Mouse (Mus musculus) cerebellum, postnatal 4 days (tissue): Measurements from ENCODE around the gene Ccdc137.
"Not testable (repeated sequence)": the region's sequence is repeated elsewhere in the genome, so short reads cannot be mapped to it uniquely, and the experiment has no call there.

ENCODE experiments used
- DNase-seq, 2 experiments: peaks; one replicate each; pipeline ENCODE4 v3.0.0; 2022; ENCODE audit warnings: low spot score in 2 of 2, mixed read lengths in 1 of 2

Gene Ccdc137

DNA sequence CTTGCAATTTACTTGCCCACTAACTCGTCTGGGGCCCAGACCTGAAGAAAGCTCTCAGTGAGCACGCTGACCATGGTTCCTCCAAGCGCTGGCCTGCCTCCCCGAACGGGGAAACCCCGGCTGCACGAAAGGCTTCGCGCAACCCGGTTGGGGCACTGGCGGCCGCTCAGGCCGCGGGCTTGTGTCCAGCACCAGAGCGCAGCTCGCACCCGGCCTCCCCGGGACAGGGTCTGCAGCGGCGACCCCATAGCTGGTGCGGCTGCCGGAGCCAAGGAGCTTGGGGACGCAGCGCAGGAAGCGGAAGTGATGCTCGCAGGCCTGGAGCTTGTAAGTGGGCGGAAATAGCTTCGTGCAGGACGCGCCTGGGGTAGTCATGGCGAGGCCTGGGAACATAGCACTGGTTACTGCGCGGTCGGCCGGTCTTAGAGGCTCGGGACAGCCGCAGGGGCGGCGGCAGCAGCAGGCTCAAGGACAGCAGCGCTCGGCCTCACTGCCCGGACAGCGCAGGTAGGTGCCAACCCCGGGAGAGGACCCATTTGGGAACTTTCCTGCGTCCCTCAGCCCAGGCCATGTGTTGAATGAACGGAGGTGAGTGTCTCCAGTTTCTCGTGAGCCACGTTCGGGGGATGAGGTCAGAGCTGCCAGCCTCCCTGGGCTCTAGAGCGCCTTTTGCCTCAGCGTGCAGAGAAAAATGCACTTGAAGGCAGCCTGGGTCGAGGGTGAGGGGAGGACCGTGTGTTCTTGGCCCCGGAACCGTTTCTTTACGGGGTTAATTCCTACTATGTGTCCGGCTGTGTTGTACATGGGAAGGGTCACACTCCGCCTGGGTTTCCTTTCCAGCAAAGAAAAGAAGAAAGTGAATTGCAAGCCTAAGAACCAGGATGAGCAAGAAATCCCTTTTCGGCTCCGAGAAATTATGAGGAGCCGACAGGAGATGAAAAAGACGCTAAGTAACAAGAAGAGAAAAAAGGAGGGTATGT is at the start of gene Ccdc137, which contains the start of gene Oxld1:
Gene Ccdc137, plus strand, starts transcription at position 344 of the 980 bp plus-strand sequence.
Gene Oxld1, minus strand, starts transcription at position 297 of the 980 bp plus-strand sequence.
- peak; percentile 51 to 72 for DNase-seq

DNA sequence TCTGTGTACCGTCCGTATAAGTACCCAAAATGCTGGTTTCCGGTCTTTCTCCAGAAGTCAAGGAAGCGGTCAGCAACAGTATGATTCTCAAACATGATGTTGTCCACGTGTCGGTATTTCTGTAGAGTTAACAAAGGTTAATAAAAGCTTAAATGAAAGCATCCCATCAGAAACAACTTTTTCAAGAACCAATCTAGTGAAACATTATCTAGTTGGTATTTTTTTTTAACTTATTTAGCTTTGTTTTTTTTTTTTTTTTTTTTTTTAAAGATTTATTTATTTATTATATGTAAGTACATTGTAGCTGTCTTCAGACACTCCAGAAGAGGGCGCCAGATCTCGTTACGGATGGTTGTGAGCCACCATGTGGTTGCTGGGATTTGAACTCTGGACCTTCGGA is 44.3 kb upstream of the Ccdc137 start:
- DNase-seq = not testable (repeated sequence)

DNA sequence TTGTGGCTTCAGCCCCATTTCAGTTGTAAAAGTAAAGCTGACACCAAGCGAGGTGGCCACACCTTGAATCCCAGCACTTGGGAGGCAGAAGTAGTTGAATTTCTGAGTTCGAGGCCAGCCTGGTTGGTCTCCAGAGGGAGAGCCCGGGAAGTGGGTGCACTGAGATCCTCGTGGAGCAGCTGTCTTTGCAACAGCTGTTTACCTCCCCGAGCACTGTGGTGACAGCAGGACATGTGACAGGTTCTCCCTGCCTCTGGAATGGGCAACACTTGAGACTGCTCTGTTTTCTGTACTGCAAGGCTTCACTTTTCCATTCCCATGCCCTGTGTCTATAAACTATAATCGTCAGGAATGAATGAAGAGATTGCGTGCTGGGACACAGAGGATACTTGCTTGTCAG is 40.1 kb upstream of the Ccdc137 start:
- no peak for DNase-seq

DNA sequence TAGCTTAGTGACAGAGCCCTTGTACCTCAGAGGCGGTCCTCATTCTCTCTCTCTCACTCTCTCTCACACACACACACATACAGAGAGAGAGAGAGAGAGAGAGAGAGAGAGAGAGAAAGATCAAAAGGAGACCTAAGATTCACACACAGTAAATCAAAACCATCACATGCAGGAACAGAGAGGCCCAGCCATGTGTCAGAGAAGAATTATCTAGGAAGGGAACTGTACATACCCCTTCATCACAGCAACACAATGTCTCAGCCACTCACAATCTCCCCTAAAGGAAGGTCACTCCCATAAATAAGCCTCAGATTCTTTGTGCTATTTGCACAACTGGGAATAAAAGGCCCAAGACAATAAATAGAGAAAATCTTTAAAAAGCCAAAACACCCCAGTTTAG is 39.3 kb upstream of the Ccdc137 start:
- no peak for DNase-seq

DNA sequence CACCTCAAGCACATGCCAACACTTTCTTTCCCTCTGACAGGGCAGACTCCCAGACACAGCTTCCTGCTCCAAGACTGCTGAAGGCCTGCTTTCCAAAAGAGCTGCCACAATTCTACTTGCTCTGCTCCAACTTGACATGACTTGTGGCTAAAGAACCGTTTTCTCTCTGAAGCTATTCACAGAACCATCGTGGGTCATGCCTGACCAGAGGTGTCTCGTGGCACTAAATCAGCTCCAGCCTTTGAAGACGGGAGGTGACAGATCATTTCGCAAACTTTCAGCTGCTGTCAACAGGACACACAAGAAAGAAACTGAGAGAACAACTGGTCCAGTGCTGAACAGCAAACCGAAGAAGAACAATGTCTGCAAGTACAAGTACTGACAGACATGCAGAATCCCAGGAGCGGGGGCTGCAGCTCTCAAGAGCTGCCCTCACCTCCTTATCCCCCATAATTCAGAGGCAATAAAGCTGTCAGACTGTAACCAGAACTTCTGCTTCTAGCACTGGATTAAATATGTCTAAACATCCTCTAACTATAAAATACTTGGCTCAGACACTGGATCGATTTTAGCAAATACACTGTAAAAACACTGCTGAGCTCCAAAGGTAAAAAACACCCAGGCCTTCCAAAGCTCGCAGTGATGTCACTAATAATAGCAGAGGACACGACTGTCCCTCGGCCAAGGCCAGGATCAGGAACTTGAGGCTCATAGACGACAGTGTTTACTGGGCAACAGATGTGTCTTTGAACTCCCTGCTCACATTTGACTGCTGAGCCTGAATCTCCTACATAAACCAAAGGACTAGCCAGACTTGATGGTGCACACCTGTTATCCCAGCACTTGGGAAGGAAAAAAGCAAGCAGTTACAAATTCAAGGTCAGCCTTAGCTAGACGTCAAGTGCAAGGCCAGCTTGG is 35.0 kb upstream of the Ccdc137 start:
- no peak for DNase-seq

DNA sequence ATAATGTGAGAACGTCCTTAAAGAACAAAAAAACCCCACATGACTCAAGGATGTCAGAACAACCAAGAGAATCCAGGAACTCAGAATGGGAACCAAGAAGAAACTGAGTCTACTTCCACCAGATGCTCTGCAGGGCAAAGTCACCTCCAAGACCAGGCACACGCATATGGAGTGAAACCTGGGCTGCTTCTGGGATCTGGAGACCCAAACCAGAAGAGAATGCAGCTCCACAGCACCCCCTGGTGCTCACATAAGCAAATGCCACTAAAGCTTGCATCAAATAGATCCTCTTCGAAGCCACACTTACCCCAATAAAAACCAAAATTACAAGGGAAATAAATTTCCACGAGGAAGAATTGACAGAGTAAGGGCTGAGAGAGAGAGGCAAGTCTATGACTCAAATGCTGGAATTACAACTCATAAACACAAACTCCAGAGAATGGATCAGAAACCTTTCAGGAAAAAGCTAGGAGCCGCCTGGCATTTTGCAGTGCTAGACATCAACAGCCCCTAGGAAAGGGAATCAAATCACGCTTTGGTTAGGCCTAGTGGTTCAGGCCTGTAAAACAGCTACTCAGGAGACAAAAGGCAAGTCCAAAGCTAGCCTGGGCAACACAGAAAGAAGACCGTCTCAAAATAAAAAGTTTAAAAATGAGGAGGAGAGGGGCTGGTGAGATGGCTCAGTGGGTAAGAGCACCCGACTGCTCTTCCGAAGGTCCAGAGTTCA is 34.2 kb upstream of the Ccdc137 start:
- peak in 1 of 2 experiments; percentile 69 for DNase-seq

DNA sequence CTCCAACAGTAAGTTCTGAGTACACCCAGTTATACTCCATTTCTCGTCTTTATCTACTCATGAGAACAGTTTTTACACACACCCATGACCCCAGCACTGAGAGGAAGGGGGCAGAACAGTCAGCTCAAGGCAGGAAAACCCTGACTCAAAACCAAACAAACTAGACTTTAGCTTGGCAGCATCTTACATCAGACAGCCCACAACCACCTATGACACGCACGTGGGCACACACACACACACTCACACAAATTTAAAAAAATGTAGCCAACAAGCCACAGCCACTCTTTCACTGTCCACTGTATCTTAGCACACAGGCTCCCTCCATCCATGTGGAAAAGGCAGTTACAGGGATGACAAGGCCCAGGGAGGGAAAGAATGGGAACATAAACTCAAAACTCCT is 31.2 kb upstream of the Ccdc137 start:
- no peak for DNase-seq

DNA sequence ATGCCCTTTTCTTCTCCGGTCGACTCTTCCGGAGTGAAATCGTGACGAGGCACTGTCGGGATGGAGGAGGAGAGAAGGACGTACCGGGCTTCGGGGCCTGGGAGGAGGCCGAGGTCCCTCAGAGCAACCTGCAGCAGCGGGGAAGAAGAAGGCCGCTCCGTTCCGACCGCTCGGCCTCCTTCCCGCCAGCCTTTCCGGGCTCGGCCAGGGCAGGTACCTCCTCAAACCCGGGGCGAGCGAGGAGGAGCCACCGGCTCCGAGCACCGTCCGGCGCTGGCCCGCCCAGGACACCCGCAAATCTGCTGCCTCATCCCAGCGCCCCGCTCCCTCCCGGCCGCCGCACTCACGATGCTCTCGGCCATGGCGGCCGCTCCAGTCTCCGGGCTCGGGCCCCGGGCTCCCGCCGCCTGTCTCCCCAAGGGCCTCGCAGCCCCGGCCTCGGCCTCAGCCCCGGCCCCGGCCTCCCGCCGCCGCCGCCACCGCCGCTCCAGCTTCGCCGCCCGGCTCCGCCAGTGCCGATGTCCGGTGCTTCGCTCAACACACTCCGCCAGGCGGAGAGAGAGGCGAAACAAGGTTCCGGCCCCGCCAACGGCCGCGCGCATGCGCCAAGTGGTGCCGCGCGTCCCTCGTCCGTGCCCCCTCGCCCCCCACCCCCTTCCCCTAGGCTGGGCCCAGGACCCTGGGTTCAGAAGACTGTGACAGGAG is 20.6 kb upstream of the Ccdc137 start, which contains the start of gene Nploc4:
Gene Nploc4, minus strand, starts transcription at position 557 of the 705 bp plus-strand sequence.
- peak; percentile 82 to 92 for DNase-seq

DNA sequence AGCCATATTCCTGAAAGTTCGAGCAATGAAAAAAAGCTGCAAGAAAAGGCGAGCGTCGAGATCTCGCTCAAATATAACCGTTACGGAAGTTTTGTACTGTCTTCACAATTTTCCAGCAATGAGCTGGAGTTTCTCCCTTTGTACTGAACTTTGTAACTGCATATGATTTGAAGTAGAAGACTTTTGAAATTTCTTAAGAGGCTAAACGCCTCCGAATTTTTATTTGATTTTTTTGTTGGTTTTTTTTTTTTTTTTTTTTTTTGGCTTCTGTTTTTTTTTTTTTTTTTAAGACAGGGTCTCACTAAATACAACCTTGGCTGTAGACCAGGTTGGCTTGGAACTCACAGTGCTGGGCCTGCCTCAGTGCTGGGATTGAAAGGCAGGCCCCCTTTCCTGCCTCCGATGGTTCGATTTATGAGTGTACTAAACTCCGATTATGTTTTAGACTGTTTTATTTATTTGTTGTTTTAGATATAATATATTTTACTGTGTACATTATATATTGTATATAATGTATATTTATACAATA is 20.0 kb upstream of the Ccdc137 start:
- no peak for DNase-seq

DNA sequence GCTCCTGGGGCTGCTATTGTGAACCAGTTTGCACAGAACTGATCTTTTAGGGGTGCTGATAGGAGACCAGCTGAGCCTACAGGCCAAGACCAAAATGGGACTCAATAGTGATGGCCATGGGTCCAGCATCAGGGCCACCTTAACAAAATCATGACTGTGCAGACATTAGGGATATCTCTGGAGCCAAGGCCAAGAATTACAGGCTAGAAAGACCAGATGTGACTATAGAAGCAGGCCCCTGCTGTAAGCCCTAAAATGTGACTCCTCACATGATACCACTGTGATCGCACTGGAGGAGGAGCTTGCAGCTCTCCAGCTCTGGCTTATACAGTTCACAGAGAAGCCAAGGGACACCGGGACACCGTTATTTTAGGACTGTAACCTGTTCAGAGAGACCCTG is 15.6 kb upstream of the Ccdc137 start, which contains the start of gene Tspan10:
Gene Tspan10, plus strand, starts transcription at position 301 of the 400 bp plus-strand sequence.
- no peak for DNase-seq

DNA sequence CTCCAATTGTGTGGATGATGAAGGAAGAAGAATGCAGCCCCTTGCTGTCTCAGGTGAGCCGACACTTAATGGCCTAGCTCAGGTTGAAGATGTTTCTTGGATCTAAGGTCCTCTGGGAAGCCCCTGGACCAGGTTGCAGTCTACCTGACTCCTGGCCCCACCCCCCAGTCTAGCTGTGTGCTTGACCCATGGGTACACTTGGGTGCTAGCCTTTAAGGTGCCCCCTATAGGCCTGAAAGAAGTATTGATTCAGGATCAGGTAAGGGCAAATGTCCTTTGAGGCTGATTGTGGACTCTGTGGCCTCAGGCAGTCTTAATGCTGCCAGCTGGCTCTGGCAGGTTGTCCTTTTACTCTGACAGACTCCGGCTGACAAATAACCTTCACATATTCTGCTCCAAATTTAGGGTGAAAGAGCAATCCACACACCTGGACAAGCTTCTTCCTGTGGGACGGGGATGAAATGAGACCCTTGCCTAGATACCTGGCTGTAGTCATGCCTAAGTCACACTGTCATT is 15.1 kb upstream of the Ccdc137 start:
- DNase-seq = no peak

DNA sequence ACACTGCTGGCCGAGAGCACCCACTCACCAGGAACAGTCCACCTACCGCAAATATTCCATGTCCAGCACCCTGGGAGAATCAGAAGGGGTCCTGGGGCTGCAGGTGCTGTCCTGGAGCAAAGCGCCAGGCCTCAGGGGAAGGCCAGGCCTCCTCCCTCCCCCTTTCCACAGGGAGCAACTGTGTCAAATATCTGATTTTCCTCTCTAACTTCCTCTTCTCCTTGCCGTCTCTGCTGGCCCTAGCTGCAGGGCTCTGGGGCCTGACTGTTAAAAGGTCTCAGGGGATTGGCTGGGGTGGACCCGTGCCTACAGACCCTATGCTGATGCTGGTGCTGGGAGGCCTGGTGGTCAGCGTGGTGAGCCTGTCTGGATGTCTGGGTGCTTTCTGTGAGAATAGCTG is 13.8 kb upstream of the Ccdc137 start:
- no peak for DNase-seq

DNA sequence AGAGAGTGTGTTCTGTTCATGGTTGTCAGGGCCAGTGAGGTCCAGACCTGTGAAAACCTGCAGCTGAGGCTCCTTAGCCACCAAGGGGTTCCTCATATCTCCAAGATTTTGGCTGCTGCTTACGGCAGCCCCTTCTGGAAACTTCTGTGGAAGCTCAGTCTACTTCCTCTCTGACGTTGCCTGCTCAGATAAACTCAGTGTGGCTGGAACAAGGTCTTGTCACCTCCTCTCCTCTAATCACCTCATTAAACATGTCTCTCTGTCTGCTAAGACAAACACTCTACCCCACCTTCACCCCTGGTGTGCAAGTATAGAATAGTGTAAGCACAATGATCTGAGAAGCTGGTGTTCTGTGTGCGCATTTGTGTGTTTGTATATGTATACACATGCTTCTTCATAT is 12.4 kb upstream of the Ccdc137 start:
- no peak for DNase-seq

DNA sequence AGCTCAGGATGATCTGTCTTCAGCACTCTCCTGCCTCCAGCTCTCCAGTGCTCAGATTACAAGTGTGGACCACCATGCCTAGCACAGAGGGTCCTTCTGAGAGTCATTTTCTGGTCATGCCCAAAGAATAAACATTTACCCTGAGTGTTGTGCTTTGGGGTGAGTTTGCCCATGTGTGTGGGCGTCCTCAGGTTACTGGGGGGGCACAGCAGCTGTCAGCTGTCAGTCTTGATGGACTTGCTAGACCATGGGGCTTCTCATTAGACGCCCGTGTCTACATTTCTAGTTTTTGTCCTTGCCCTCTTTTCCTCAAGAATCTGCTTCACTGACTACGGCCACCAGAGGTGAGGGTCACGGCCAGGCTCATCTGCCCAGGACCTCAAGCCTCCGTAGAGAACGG is 10.7 kb upstream of the Ccdc137 start:
- no peak for DNase-seq

DNA sequence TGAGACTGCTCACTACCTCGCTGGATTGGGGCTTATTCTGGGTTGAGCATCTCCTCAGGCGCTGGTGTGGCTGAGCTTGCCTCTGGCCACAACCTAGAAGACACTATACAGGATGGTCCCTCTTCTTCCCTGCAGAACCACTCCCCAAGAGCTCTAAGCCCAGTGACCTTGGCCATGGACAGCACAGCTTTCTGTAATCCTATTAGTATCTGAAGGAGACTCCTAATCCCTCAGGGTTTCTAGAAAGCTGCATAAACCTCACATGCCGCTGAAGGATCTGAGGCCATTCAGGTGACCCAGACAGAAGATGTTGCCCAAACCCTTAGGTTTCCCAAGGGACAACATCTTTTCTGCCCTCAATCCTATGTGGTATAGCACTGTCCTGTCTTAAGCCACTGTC is 5.7 kb upstream of the Ccdc137 start:
- no peak for DNase-seq

DNA sequence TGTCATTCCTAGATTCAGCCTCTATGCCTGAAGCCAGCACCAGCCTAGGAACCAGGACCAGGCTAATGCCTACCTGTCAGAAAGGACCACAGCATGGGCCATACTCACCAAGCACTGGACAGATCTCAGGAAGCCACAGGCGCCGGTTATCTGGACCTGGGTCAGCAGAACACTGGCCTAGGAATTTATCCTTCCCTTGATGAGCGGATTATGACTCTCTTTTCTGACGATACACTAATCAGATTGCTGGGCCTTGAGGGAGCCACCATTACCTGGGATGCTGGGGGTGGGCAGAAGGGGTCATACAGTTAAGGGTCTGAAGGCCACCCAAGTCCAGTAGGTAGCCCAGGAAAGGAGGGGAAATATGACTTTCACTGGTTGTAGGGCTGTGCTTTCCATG is 4.6 kb upstream of the Ccdc137 start, which contains the start of gene Pde6g:
Gene Pde6g, minus strand, starts transcription at position 195 of the 400 bp plus-strand sequence.
- DNase-seq = no peak

DNA sequence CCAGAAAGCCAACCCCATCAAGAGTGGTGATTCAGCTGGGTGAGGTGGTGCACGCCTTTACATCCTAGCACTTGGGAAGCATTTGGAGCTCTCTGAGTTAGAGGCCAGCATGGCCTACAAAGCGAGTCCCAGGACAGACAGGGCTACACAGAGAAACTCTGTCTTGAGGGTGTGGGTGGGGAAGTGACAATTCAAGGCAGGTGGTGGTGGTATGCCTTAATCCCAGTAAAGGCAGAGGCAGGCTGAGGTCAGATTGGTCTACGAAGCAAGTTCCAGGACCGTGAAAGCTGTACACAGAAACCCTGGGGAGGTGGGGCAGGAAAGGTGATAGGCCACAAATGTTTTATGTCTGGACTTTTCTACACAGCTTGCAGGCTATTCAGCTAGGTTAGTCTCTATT is 3.0 kb upstream of the Ccdc137 start:
- DNase-seq = no peak

DNA sequence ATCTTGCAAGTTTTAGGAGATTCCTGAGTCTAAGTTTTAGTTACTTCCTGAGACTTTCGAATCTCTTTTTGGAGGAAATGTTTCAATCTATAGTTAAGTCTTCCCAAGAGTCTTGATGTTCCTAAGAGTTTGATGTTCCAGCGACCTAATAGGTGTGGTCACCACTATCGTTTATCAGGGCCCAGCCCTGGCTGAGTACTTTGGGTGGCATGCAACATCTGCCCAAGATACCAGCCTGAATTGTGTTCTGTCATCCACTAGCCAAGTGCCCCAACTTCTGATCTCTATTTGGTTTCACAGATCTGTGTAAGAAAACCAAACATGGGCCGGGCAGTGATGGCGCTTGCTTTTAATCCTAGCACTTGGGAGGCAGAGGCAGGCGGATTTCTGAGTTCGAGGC is 2.5 kb upstream of the Ccdc137 start:
- DNase-seq = no peak

DNA sequence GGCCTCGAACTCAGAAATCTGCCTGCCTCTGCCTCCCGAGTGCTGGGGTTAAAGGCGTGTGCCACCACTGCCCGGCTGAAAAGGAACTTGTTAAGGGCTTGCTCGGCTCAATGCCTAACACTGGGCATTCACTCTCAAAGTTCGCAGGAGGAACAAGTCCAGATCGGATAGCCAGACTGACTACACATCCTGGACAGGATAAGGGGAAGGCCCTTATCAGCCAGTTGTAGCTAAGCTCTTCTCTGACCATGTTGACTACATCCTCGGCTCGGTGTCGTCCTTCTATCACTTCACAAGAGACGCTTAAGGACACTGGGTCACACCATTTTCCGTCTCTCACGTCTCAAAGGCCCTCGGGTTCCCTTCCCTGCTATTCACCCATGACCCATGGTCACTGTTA is 545 bp upstream of the Ccdc137 start:
- DNase-seq = no peak
